Mouse (Mus musculus) liver, adult 2 months (tissue): ENCODE results near the gene Dpep1.

Experiments used
- CTCF ChIP-seq: fragments of 200-500 bp; IDR thresholded peaks from 2 replicates; pipeline ENCODE4 v1.5.1; 2011; ENCODE audit warnings: low read depth, low read length, control low read depth
- POLR2A ChIP-seq: fragments of 200-500 bp; IDR thresholded peaks from 2 replicates; pipeline ENCODE4 v1.6.1; 2011; ENCODE audit warnings: low read length, control low read depth; ENCODE audit not compliant: insufficient read depth; ENCODE audit errors: extremely low read depth

- peak; percentile 77 for TF ChIP-seq CTCF
- TF ChIP-seq POLR2A, result peak; percentile 64; the same call in 1 of the 2 replicates
Observed at GRCm38 (mm10) chr8:123212321-123213117, 26.5 kb downstream of the Dpep1 start, which contains the start of the genes Chmp1a and Spata33.
